Mouse (Mus musculus): Measurements from ENCODE around the gene Ubr4. TPM values are rescaled to one million over a fixed set of nuclear protein-coding genes. Genes with fewer than 3 reads are reported as not detected.

Gene Ubr4
- total and polyA plus RNA-seq, 3 experiments, result 81.9 to 270 (median 177) TPM

GRCm38 (mm10) chr4:139488325-139488724, 135.9 kb downstream of the Ubr4 start (continued):
- no peak for TF ChIP-seq RCOR1 (IDR thresholded peaks at IDR 0.05; ENCODE audit: low read depth, low read length)

- Histone ChIP-seq H3K27me3 (ENCODE audit: control insufficient read depth in 1 of 2, insufficient read depth in 2 of 2, low read length in 2 of 2) (no peaks in the 10 kb centered on the region), H3K9ac (ENCODE audit: control insufficient read depth, low read depth, low read length, poor library complexity, severe bottlenecking) (no peak overlapping the region), H3K79me2 (ENCODE audit: control insufficient read depth, insufficient read depth, low read length, poor library complexity) (no peaks in the 10 kb centered on the region), H3K9me3 (replicated peaks; ENCODE audit: insufficient read depth, low read length) (no peaks in the 10 kb centered on the region), H3K36me3 (ENCODE audit: control insufficient read depth in 1 of 2, insufficient read depth in 2 of 2, low read length in 2 of 2) (peaks cover 0 to 3% of the 10 kb centered on the region in 2 experiments; a peak in 3 of 4 replicates), H3K27ac (ENCODE audit: control insufficient read depth, low read depth, low read length) (no peak overlapping the region), H3K4me1 (ENCODE audit: control insufficient read depth in 1 of 2, insufficient read depth in 2 of 2, low read length in 2 of 2) (peaks cover 0 to 6% of the 10 kb centered on the region in 2 experiments; a peak in 2 of 4 replicates), H3K4me3 (ENCODE audit: control insufficient read depth in 1 of 2, insufficient read depth in 1 of 2, low read depth in 2 of 2, low read length in 2 of 2) (no peak overlapping the region)
- no peak for DNase-seq (ENCODE audit: low read depth, low spot score)
- TF ChIP-seq MAX (IDR thresholded peaks at IDR 0.05; ENCODE audit: low read length) (no peak), MYC (IDR thresholded peaks at IDR 0.05; ENCODE audit: low read depth, low read length) (no peak), MEF2A (IDR thresholded peaks at IDR 0.05; ENCODE audit: extremely low read depth, insufficient replicate concordance, low read depth, low read length, poor library complexity, severe bottlenecking) (no peak), USF2 (IDR thresholded peaks at IDR 0.05; ENCODE audit: borderline replicate concordance in 1 of 2, insufficient read depth in 1 of 2, low read depth in 1 of 2, low read length in 2 of 2) (no peak), TAL1 (IDR thresholded peaks at IDR 0.05; ENCODE audit: low read length) (no peak), ZMIZ1 (IDR thresholded peaks at IDR 0.05; ENCODE audit: low read depth, low read length) (no peak), RAD21 (IDR thresholded peaks at IDR 0.05; ENCODE audit: low read depth, low read length) (no peak), EP300 (IDR thresholded peaks at IDR 0.05; ENCODE audit: low read depth in 1 of 2, low read length in 2 of 2) (no peak), TBP (IDR thresholded peaks at IDR 0.05; ENCODE audit: low read depth, low read length) (no peak), ZC3H11A (IDR thresholded peaks at IDR 0.05; ENCODE audit: low read depth, low read length) (no peak), JUND (IDR thresholded peaks at IDR 0.05; ENCODE audit: low read depth, low read length) (no peak), ELF1 (IDR thresholded peaks at IDR 0.05; ENCODE audit: low read depth, low read length) (no peak), CHD1 (IDR thresholded peaks at IDR 0.05; ENCODE audit: low read depth, low read length) (no peak), POLR2A (IDR thresholded peaks at IDR 0.05; ENCODE audit: control insufficient read depth in 1 of 2, insufficient read depth in 1 of 2, low read depth in 1 of 2, low read length in 2 of 2, poor library complexity in 1 of 2) (no peak), POLR2AphosphoS5 (IDR thresholded peaks at IDR 0.05; ENCODE audit: borderline replicate concordance, low read depth, low read length) (no peak), SIN3A (IDR thresholded peaks at IDR 0.05; ENCODE audit: low read length) (no peak), HCFC1 (IDR thresholded peaks at IDR 0.05; ENCODE audit: low read depth, low read length) (no peak)
These were observed 137.5 kb downstream of the Ubr4 start for GRCm38 (mm10) chr4:139489946-139490345.

Data from MEL (cell line).